ENCODE assay signal across 24 mouse cellular contexts in genomic region chr15:94591356-94591755, GRCm38 (mm10). TPM values are rescaled to one million over a fixed set of nuclear protein-coding genes. Genes with fewer than 3 reads are reported as not detected.
A peak's percentile ranks its signal among the peaks of the same experiment; 100 is the strongest.
DNase-seq lines count a peak whose midpoint lies in the region; ATAC-seq and TF ChIP-seq lines count a peak whose summit lies in the region.
"Had no signal": no experiment of that assay in that cellular context is flagged by ENCODE, and none has a peak within 500 bp of the region (broad histone marks: within the 10 kb centered on the region; RNA-seq: fewer than 3 reads in every experiment).

No protein-coding gene starts in this region.

- H3K27ac ChIP-seq in embryonic facial prominence, embryonic 14.5 days (replicated peaks; ENCODE audit: low read depth, low read length) = no peak overlapping the region
- no peak overlapping the region for H3K27ac ChIP-seq in embryonic facial prominence, embryonic 10.5 days (replicated peaks)
- H3K27ac ChIP-seq in liver, adult 2 months (replicated peaks; ENCODE audit: insufficient read depth, low read depth, low read length) = peak overlapping the region; percentile 83
- H3K27ac ChIP-seq in liver, embryonic 11.5 days (ENCODE audit: low read depth, low read length) = no peak overlapping the region
- peak overlapping the region; percentile 43; the same call in 1 of the 2 replicates for H3K27ac ChIP-seq in brown adipose tissue, adult 24 weeks (replicated peaks; ENCODE audit: low read depth, low read length)
- H3K27ac ChIP-seq in liver, postnatal 0 days (ENCODE audit: low read depth) = peak overlapping the region; percentile 75
- H3K27ac ChIP-seq: embryonic facial prominence, embryonic 12.5 days; forebrain, embryonic 15.5 days; hindbrain, embryonic 13.5 days; liver, embryonic 13.5 days; midbrain, embryonic 10.5 days had no signal

- H3K4me3 ChIP-seq in embryonic facial prominence, embryonic 14.5 days (ENCODE audit: low read depth, low read length) = no peak overlapping the region
- no peak overlapping the region for H3K4me3 ChIP-seq in embryonic facial prominence, embryonic 10.5 days
- no peak overlapping the region for H3K4me3 ChIP-seq in liver, adult 2 months (ENCODE audit: insufficient read depth, low read depth, low read length)
- H3K4me3 ChIP-seq in liver, embryonic 11.5 days (ENCODE audit: low read depth, low read length) = no peak overlapping the region
- no peak overlapping the region for H3K4me3 ChIP-seq in brown adipose tissue, adult 24 weeks (ENCODE audit: insufficient read depth, low read depth, low read length)
- no peak overlapping the region for H3K4me3 ChIP-seq in liver, postnatal 0 days (ENCODE audit: low read depth, low read length)
- H3K4me3 ChIP-seq: embryonic facial prominence, embryonic 12.5 days; forebrain, embryonic 15.5 days; hindbrain, embryonic 13.5 days; liver, embryonic 13.5 days; midbrain, embryonic 10.5 days had no signal

- H3K9ac ChIP-seq in embryonic facial prominence, embryonic 14.5 days (ENCODE audit: low read depth, low read length) = no peak overlapping the region
- H3K9ac ChIP-seq in liver, adult 2 months (ENCODE audit: low read depth, low read length) = no peak overlapping the region
- no peak overlapping the region for H3K9ac ChIP-seq in liver, embryonic 11.5 days (ENCODE audit: low read depth, low read length)
- no peak overlapping the region for H3K9ac ChIP-seq in liver, postnatal 0 days (replicated peaks)
- H3K9ac ChIP-seq: embryonic facial prominence, embryonic 12.5 days; forebrain, embryonic 15.5 days; hindbrain, embryonic 13.5 days; liver, embryonic 13.5 days had no signal

- H3K36me3 ChIP-seq in embryonic facial prominence, embryonic 14.5 days (ENCODE audit: control insufficient read depth, insufficient read depth, low read length) = peaks cover 4% of the 10 kb centered on the region; the same call in 1 of the 2 replicates
- peaks cover 3% of the 10 kb centered on the region; the same call in 1 of the 2 replicates for H3K36me3 ChIP-seq in embryonic facial prominence, embryonic 10.5 days (replicated peaks)
- peaks cover under 1% of the 10 kb centered on the region; the same call in 1 of the 2 replicates for H3K36me3 ChIP-seq in liver, adult 2 months (ENCODE audit: control insufficient read depth, insufficient read depth, low read length)
- H3K36me3 ChIP-seq in liver, embryonic 11.5 days (ENCODE audit: control insufficient read depth, insufficient read depth, low read length) = no peaks in the 10 kb centered on the region
- peaks cover 2% of the 10 kb centered on the region; the same call in 1 of the 2 replicates for H3K36me3 ChIP-seq in liver, postnatal 0 days (replicated peaks; ENCODE audit: insufficient read depth, low read length)
- H3K36me3 ChIP-seq: embryonic facial prominence, embryonic 12.5 days; forebrain, embryonic 15.5 days had no signal

- TF ChIP-seq CTCF in liver, adult 2 months (IDR thresholded peaks at IDR 0.05; ENCODE audit: low read depth, low read length) = no peak
- no peak for TF ChIP-seq CTCF in liver, postnatal 0 days (IDR thresholded peaks at IDR 0.05; ENCODE audit: low read depth)

- peak; percentile 34 for DNase-seq in embryonic facial prominence, embryonic 14.5 days (ENCODE audit: low spot score)
- DNase-seq in embryonic facial prominence, embryonic 10.5 days (ENCODE audit: low spot score) = no peak
- DNase-seq in liver, adult 2 months (ENCODE audit: extremely low read depth, low read depth, low spot score) = peak; percentile 27
- DNase-seq in liver, embryonic 11.5 days (ENCODE audit: low spot score) = no peak
- no peak for DNase-seq in liver, postnatal 0 days
- no peak for DNase-seq in ovary, postnatal 36 days (ENCODE audit: low spot score)
- DNase-seq: adrenal gland, postnatal 36 days; cerebellum, adult 8-10 months; gastrocnemius, postnatal 36 days; heart, postnatal 14 days; layer of hippocampus, postnatal 36 days; liver, embryonic 13.5 days; thymus, postnatal 4 days had no signal

- peaks cover 7% of the 10 kb centered on the region; the same call in 1 of the 2 replicates for H3K79me2 ChIP-seq in liver, adult 2 months (ENCODE audit: control insufficient read depth, insufficient read depth, low read length)

- peaks cover 4% of the 10 kb centered on the region; the same call in 1 of the 2 replicates for H3K4me1 ChIP-seq in embryonic facial prominence, embryonic 14.5 days (ENCODE audit: control insufficient read depth, insufficient read depth, low read length)
- H3K4me1 ChIP-seq in embryonic facial prominence, embryonic 10.5 days = peaks cover 11% of the 10 kb centered on the region
- peaks cover 4% of the 10 kb centered on the region; the same call in 1 of the 2 replicates for H3K4me1 ChIP-seq in liver, adult 2 months (ENCODE audit: control insufficient read depth, insufficient read depth, low read length)
- H3K4me1 ChIP-seq in liver, embryonic 11.5 days (replicated peaks; ENCODE audit: control insufficient read depth, insufficient read depth, low read length) = peaks cover 6% of the 10 kb centered on the region; the same call in 1 of the 2 replicates
- H3K4me1 ChIP-seq in brown adipose tissue, adult 24 weeks (ENCODE audit: control insufficient read depth, insufficient read depth, insufficient read length, low read length) = no peaks in the 10 kb centered on the region
- peaks cover 11% of the 10 kb centered on the region for H3K4me1 ChIP-seq in liver, postnatal 0 days (ENCODE audit: insufficient read depth)

- WGBS in embryonic facial prominence, embryonic 14.5 days = 72% methylated on average over 4 of the region's 4 CpGs
- WGBS in embryonic facial prominence, embryonic 10.5 days = 80% methylated on average over 4 of the region's 4 CpGs
- 84% methylated on average over 4 of the region's 4 CpGs for WGBS in liver, adult 2 months
- WGBS in liver, embryonic 11.5 days = 72% methylated on average over 4 of the region's 4 CpGs
- WGBS in liver, postnatal 0 days (ENCODE audit: insufficient replicate concordance) = 58% methylated on average over 4 of the region's 4 CpGs

- no peak for TF ChIP-seq POLR2A in liver, adult 2 months (IDR thresholded peaks at IDR 0.05; ENCODE audit: extremely low read depth, insufficient read depth, low read length)

- H3K27me3 ChIP-seq in embryonic facial prominence, embryonic 14.5 days (replicated peaks; ENCODE audit: control insufficient read depth, insufficient read depth, low read length) = no peaks in the 10 kb centered on the region
- no peaks in the 10 kb centered on the region for H3K27me3 ChIP-seq in embryonic facial prominence, embryonic 10.5 days (replicated peaks; ENCODE audit: low read depth, poor library complexity, severe bottlenecking)
- no peaks in the 10 kb centered on the region for H3K27me3 ChIP-seq in liver, adult 2 months (ENCODE audit: control insufficient read depth, insufficient read depth, low read length)
- no peaks in the 10 kb centered on the region for H3K27me3 ChIP-seq in liver, embryonic 11.5 days (replicated peaks; ENCODE audit: control insufficient read depth, insufficient read depth, low read length)
- no peaks in the 10 kb centered on the region for H3K27me3 ChIP-seq in liver, postnatal 0 days (ENCODE audit: insufficient read depth, low read length)
- H3K27me3 ChIP-seq: embryonic facial prominence, embryonic 12.5 days; forebrain, embryonic 15.5 days; hindbrain, embryonic 13.5 days; liver, embryonic 13.5 days had no signal

- no peaks in the 10 kb centered on the region for H3K9me3 ChIP-seq in embryonic facial prominence, embryonic 14.5 days (ENCODE audit: control insufficient read depth, low read length)
- H3K9me3 ChIP-seq in embryonic facial prominence, embryonic 10.5 days = no peaks in the 10 kb centered on the region
- no peaks in the 10 kb centered on the region for H3K9me3 ChIP-seq in liver, embryonic 11.5 days (ENCODE audit: control insufficient read depth, low read length)
- H3K9me3 ChIP-seq in liver, postnatal 0 days (ENCODE audit: low read length) = no peaks in the 10 kb centered on the region
- H3K9me3 ChIP-seq: embryonic facial prominence, embryonic 12.5 days; forebrain, embryonic 15.5 days; hindbrain, embryonic 13.5 days; liver, embryonic 13.5 days; midbrain, embryonic 10.5 days had no signal

- TF ChIP-seq EP300 in liver, postnatal 0 days (IDR thresholded peaks at IDR 0.05; ENCODE audit: low read depth) = no peak; the same call in 1 of the 2 replicates

- H3K4me2 ChIP-seq in embryonic facial prominence, embryonic 14.5 days (ENCODE audit: low read depth, low read length) = no peak overlapping the region
- no peak overlapping the region for H3K4me2 ChIP-seq in liver, embryonic 11.5 days
- H3K4me2 ChIP-seq in liver, postnatal 0 days (ENCODE audit: low read depth, low read length) = no peak overlapping the region
- H3K4me2 ChIP-seq: embryonic facial prominence, embryonic 12.5 days; forebrain, embryonic 15.5 days; heart, embryonic 11.5 days; hindbrain, embryonic 13.5 days; liver, embryonic 13.5 days had no signal

- no peak for ATAC-seq in embryonic facial prominence, embryonic 14.5 days (ENCODE audit: low read depth)
- ATAC-seq in liver, embryonic 11.5 days (replicated peaks; ENCODE audit: low FRiP score) = no peak
- no peak for ATAC-seq in liver, postnatal 0 days
- ATAC-seq in activated CD4-positive, CD25-positive, alpha-beta regulatory T cell, adult 4 months = no peak
- ATAC-seq: CD4-positive, CD25-positive, alpha-beta regulatory T cell, adult 4 months; forebrain, embryonic 15.5 days; inflammation-experienced regulatory T-cells, adult 6 months; lung, postnatal 0 days had no signal

RNA-seq across cellular contexts. Expression of gene Twf1, which starts 1.7 kb away (rescaled TPM):
- 78.3 and 83.1 TPM in 2 replicates for polyA plus RNA-seq in embryonic facial prominence, embryonic 14.5 days (2014; fragmentation: Nextera tagmentation; extraction: Ambion mirVana)
- polyA plus RNA-seq in embryonic facial prominence, embryonic 10.5 days (2016; fragmentation: Nextera tagmentation; extraction: Ambion mirVana) = 66.1 and 68.9 TPM in 2 replicates
- total RNA-seq in liver, adult 2 months (2014; rRNA removed) = 28.1 and 34.2 TPM in 2 replicates
- polyA plus RNA-seq in liver, adult 2 months (2012; rRNA removed) = 20.1 and 21.7 TPM in 2 replicates
- polyA plus RNA-seq in liver, embryonic 11.5 days (2014; fragmentation: Nextera tagmentation; extraction: Ambion mirVana) = 48.6 and 51.9 TPM in 2 replicates
- 40.7 and 53.0 TPM in 2 replicates for polyA plus RNA-seq in brown adipose tissue, adult 24 weeks (2012; ENCODE audit: insufficient read depth, insufficient read length, missing spikeins)
- 30.7 and 31.2 TPM in 2 replicates for polyA plus RNA-seq in liver, postnatal 0 days (2015; fragmentation: Nextera tagmentation; extraction: Ambion mirVana)
- polyA plus RNA-seq in activated CD4-positive, CD25-positive, alpha-beta regulatory T cell, adult 4 months (2017; shearing (Covaris generic)) = 10 to 100 TPM; 52.6 to 60.0 TPM

RNA-seq across cellular contexts. Expression of gene Tmem117, which starts 37.7 kb away (rescaled TPM):
- polyA plus RNA-seq in embryonic facial prominence, embryonic 14.5 days (2014; fragmentation: Nextera tagmentation; extraction: Ambion mirVana) = 9.6 and 11.1 TPM in 2 replicates
- 0.77 and 0.93 TPM in 2 replicates for polyA plus RNA-seq in embryonic facial prominence, embryonic 10.5 days (2016; fragmentation: Nextera tagmentation; extraction: Ambion mirVana)
- 0.13 and 0.46 TPM in 2 replicates for total RNA-seq in liver, adult 2 months (2014; rRNA removed)
- not detected in 2 replicates for polyA plus RNA-seq in liver, adult 2 months (2012; rRNA removed)
- 0.18 TPM in 1 of 2 replicates, not detected in the other for polyA plus RNA-seq in liver, embryonic 11.5 days (2014; fragmentation: Nextera tagmentation; extraction: Ambion mirVana)
- not detected in 2 replicates for polyA plus RNA-seq in brown adipose tissue, adult 24 weeks (2012; ENCODE audit: insufficient read depth, insufficient read length, missing spikeins)
- polyA plus RNA-seq in liver, postnatal 0 days (2015; fragmentation: Nextera tagmentation; extraction: Ambion mirVana) = 0.24 TPM in 1 of 2 replicates, not detected in the other
- polyA plus RNA-seq in activated CD4-positive, CD25-positive, alpha-beta regulatory T cell, adult 4 months (2017; shearing (Covaris generic)) = under 1 TPM in 1 of 2 experiments, not detected in 1; 0.49 TPM
- total RNA-seq: neutrophil, adult 5-6 weeks had no signal
- polyA plus RNA-seq: CD4-positive, CD25-positive, alpha-beta regulatory T cell, adult 4 months had no signal

RNA-seq across cellular contexts. Expression of gene Irak4, which starts 47.9 kb away (rescaled TPM):
- polyA plus RNA-seq in embryonic facial prominence, embryonic 14.5 days (2014; fragmentation: Nextera tagmentation; extraction: Ambion mirVana) = 4.4 and 5.2 TPM in 2 replicates
- polyA plus RNA-seq in embryonic facial prominence, embryonic 10.5 days (2016; fragmentation: Nextera tagmentation; extraction: Ambion mirVana) = 2.8 and 3.3 TPM in 2 replicates
- total RNA-seq in liver, adult 2 months (2014; rRNA removed) = 6.0 and 6.9 TPM in 2 replicates
- polyA plus RNA-seq in liver, adult 2 months (2012; rRNA removed) = 5.9 and 7.9 TPM in 2 replicates
- 6.1 and 6.3 TPM in 2 replicates for polyA plus RNA-seq in liver, embryonic 11.5 days (2014; fragmentation: Nextera tagmentation; extraction: Ambion mirVana)
- polyA plus RNA-seq in brown adipose tissue, adult 24 weeks (2012; ENCODE audit: insufficient read depth, insufficient read length, missing spikeins) = 5.7 and 6.0 TPM in 2 replicates
- polyA plus RNA-seq in liver, postnatal 0 days (2015; fragmentation: Nextera tagmentation; extraction: Ambion mirVana) = 5.0 and 5.6 TPM in 2 replicates
- 10 to 100 TPM; 31.4 to 37.2 TPM for polyA plus RNA-seq in activated CD4-positive, CD25-positive, alpha-beta regulatory T cell, adult 4 months (2017; shearing (Covaris generic))

RNA-seq across cellular contexts. Expression of gene Pus7l, which starts 48.0 kb away (rescaled TPM):
- polyA plus RNA-seq in embryonic facial prominence, embryonic 14.5 days (2014; fragmentation: Nextera tagmentation; extraction: Ambion mirVana) = 8.7 and 9.7 TPM in 2 replicates
- polyA plus RNA-seq in embryonic facial prominence, embryonic 10.5 days (2016; fragmentation: Nextera tagmentation; extraction: Ambion mirVana) = 8.9 and 10.5 TPM in 2 replicates
- 0.92 and 1.1 TPM in 2 replicates for total RNA-seq in liver, adult 2 months (2014; rRNA removed)
- 0.76 and 1.5 TPM in 2 replicates for polyA plus RNA-seq in liver, adult 2 months (2012; rRNA removed)
- 12.0 and 13.5 TPM in 2 replicates for polyA plus RNA-seq in liver, embryonic 11.5 days (2014; fragmentation: Nextera tagmentation; extraction: Ambion mirVana)
- 1.7 TPM in 2 replicates for polyA plus RNA-seq in brown adipose tissue, adult 24 weeks (2012; ENCODE audit: insufficient read depth, insufficient read length, missing spikeins)
- polyA plus RNA-seq in liver, postnatal 0 days (2015; fragmentation: Nextera tagmentation; extraction: Ambion mirVana) = 1.9 and 2.0 TPM in 2 replicates
- 1 to 10 TPM; 7.1 to 8.7 TPM for polyA plus RNA-seq in activated CD4-positive, CD25-positive, alpha-beta regulatory T cell, adult 4 months (2017; shearing (Covaris generic))

Comparison
In these comparisons a context has a peak if more than half of its experiments do, and no peak if none do; other contexts are left out.
1. DNase-seq: peak in embryonic facial prominence, embryonic 14.5 days (single experiment) and liver, adult 2 months (single experiment); none in embryonic facial prominence, embryonic 10.5 days (single experiment), liver, embryonic 11.5 days (single experiment), liver, postnatal 0 days (single experiment) and ovary, postnatal 36 days (single experiment).
2. H3K27ac ChIP-seq: peak in liver, adult 2 months (single experiment), brown adipose tissue, adult 24 weeks (single experiment) and liver, postnatal 0 days (single experiment); none in embryonic facial prominence, embryonic 14.5 days (single experiment), embryonic facial prominence, embryonic 10.5 days (single experiment) and liver, embryonic 11.5 days (single experiment).